Mouse (Mus musculus): Measurements from ENCODE around the gene Galnt6.

The Galnt6 gene

DNA sequence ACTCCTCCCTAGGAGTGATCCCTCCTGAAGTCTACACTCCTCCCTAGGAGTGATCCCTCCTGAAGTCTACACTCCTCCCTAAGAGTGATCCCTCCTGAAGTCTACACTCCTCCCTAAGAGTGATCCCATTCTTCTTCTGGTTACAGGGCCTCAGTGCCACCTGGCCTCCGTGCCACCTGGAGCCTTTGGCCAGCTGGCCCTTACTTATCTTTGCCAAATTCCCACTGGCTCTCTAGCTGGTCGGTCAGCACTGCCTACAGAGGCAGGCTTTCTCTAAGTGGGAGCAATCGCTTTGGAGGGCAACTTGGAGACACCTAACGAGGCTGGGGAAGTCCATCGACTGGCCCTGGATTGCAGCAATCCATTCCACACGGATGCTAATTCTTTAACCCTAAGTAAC, 83.0 kb downstream of the Galnt6 start:
- DNase-seq = no peak

DNA sequence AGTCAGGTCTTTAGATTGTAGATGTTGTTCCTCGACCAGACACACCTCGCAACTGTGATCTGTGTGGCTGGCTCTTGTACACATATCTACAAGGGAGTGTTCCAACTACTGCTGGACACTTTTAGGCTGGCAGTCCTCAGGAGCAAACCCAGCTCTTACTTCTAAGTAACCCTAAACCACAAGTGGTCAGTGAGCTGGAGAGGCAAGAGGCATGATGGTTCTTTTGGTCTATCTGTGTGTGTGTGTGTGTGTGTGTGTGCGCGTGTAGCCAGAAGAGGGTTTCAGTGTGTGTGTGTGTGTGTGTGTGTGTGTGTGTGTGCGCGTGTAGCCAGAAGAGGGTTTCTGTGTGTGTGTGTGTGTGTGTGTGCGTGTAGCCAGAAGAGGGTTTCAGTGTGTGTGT, 86.7 kb downstream of the Galnt6 start:
- no peak for DNase-seq

Data from lung, postnatal 14 days (tissue).